Mouse (Mus musculus) lung, embryonic 16.5 days (tissue): ENCODE data around the gene F11r. TPM values are rescaled to one million over a fixed set of nuclear protein-coding genes. Genes with fewer than 3 reads are reported as not detected.

Experiments used
- ATAC-seq: fragments of 200-750 bp; cut with Nextera tagmentation; 2 replicates; pipeline ENCODE4 v1.8.0; 2017; ENCODE audit warnings: low read depth, mild to moderate bottlenecking, moderate library complexity
- H3K27ac ChIP-seq: fragments of 300-500 bp; sonication (generic); 2 replicates; pipeline ENCODE4 v1.5.1; 2014; ENCODE audit warnings: mild to moderate bottlenecking, control low read depth, low read length
- H3K27me3 ChIP-seq: fragments of 300-500 bp; sonication (generic); 2 replicates; pipeline ENCODE4 v1.6.1; 2014; ENCODE audit warnings: low read depth, low read length, mixed read lengths; ENCODE audit not compliant: control insufficient read depth, insufficient read depth
- H3K36me3 ChIP-seq: fragments of 300-500 bp; sonication (generic); 2 replicates; pipeline ENCODE4 v1.6.1; 2014; ENCODE audit warnings: low read length; ENCODE audit not compliant: control insufficient read depth, insufficient read depth
- H3K4me1 ChIP-seq: fragments of 300-500 bp; sonication (generic); replicated peaks from 2 replicates; pipeline ENCODE4 v1.6.1; 2014; ENCODE audit warnings: low read length, mixed read lengths; ENCODE audit not compliant: control insufficient read depth, insufficient read depth
- H3K4me2 ChIP-seq: fragments of 300-500 bp; sonication (generic); 2 replicates; pipeline ENCODE4 v1.6.1; 2014; ENCODE audit warnings: low read depth, low read length, control low read depth
- H3K4me3 ChIP-seq: fragments of 300-500 bp; sonication (generic); 2 replicates; pipeline ENCODE4 v1.5.1; 2014; ENCODE audit warnings: mild to moderate bottlenecking, low read length, control low read depth
- H3K9ac ChIP-seq: fragments of 300-500 bp; sonication (generic); 2 replicates; pipeline ENCODE4 v1.6.1; 2014; ENCODE audit warnings: low read length, control low read depth
- H3K9me3 ChIP-seq: fragments of 300-500 bp; sonication (generic); 2 replicates; pipeline ENCODE4 v1.6.1; 2016; ENCODE audit warnings: low read length; ENCODE audit not compliant: control insufficient read depth
- WGBS: fragments of 180-500 bp; shearing (Covaris S2); extraction: QIAGEN DNeasy Blood & Tissue Kit; methylation state at CpG from one replicate; pipeline ENCODE4 v1.1.7; 2014; 5-methylcytosine and 5-hydroxymethylcytosine counted together
- polyA plus RNA-seq: library from polyadenylated mRNA; unstranded; fragments of >200 nt; fragmentation: Nextera tagmentation; extraction: Ambion mirVana; gene quantifications from 2 replicates; pipeline ENCODE4 v1.2.1, GENCODE M21; 2015

Gene F11r
- polyA plus RNA-seq, 1 experiment from 2014 or later: 134 TPM

GRCm38 (mm10) chr1:171501636-171502080 is 64.3 kb downstream of the F11r start:
- Histone ChIP-seq H3K27ac (peak overlapping the region; percentile 78), H3K4me2 (peak overlapping the region; percentile 46), H3K27me3 (no peaks in the 10 kb centered on the region), H3K4me3 (peak overlapping the region; percentile 23; the same call in 1 of the 2 replicates), H3K36me3 (no peaks in the 10 kb centered on the region), H3K9me3 (0 out of 2 replicates have a peak, but pooled peaks cover 4% of the 10 kb centered on the region), H3K9ac (peak overlapping the region; percentile 54; the same call in 1 of the 2 replicates), H3K4me1 (peaks cover 5% of the 10 kb centered on the region; the same call in 1 of the 2 replicates)
- ATAC-seq: no peak
- 4% methylated on average over 5 of the region's 5 CpGs for WGBS

GRCm38 (mm10) chr1:171502388-171503249 is 65.3 kb downstream of the F11r start:
- WGBS: under 1% methylated on average over 14 of the region's 14 CpGs
- Histone ChIP-seq H3K36me3 (no peaks in the 10 kb centered on the region), H3K27me3 (no peaks in the 10 kb centered on the region), H3K9ac (peak overlapping the region; percentile 35; the same call in 1 of the 2 replicates), H3K9me3 (no peaks in the 10 kb centered on the region), H3K4me2 (peak overlapping the region; percentile 46), H3K27ac (peak overlapping the region; percentile 96), H3K4me3 (peak overlapping the region; percentile 20), H3K4me1 (peaks cover 5% of the 10 kb centered on the region; the same call in 1 of the 2 replicates)
- peak; percentile 84 for ATAC-seq

DNA sequence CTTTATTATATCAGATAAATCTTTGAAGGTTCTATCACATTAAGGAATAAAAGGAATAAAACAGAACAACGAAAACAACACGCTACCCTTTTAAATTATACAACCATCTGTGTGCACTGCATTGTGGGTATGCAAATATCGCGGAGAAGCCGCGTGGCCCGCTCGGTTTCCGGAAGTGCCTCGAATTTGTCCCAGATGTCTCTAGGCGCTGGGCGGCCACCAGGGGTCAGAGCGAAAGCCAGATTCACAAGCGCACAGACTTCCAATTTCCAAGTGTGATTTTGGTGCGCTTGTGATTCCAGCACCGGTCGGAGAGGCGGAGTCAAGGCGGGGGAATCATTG is 65.9 kb downstream of the F11r start, which contains the start of gene Alyref2:
Gene Alyref2, plus strand, starts transcription at position 229 of the 342 bp plus-strand sequence.
- WGBS: under 1% methylated on average over 19 of the region's 19 CpGs
- no peaks in the 10 kb centered on the region for H3K27me3 ChIP-seq
- H3K4me3 ChIP-seq: peak within 1 kb of the TSS; percentile 77
- no peaks in the 10 kb centered on the region for H3K9me3 ChIP-seq
- H3K9ac ChIP-seq: peak within 1 kb of the TSS; percentile 86
- peak; percentile 91 for ATAC-seq
- H3K27ac ChIP-seq: peak within 1 kb of the TSS; percentile 96
- H3K4me1 ChIP-seq: peaks cover 5% of the 10 kb centered on the region; the same call in 1 of the 2 replicates
- no peaks in the 10 kb centered on the region for H3K36me3 ChIP-seq
- peak within 1 kb of the TSS; percentile 85 for H3K4me2 ChIP-seq

DNA sequence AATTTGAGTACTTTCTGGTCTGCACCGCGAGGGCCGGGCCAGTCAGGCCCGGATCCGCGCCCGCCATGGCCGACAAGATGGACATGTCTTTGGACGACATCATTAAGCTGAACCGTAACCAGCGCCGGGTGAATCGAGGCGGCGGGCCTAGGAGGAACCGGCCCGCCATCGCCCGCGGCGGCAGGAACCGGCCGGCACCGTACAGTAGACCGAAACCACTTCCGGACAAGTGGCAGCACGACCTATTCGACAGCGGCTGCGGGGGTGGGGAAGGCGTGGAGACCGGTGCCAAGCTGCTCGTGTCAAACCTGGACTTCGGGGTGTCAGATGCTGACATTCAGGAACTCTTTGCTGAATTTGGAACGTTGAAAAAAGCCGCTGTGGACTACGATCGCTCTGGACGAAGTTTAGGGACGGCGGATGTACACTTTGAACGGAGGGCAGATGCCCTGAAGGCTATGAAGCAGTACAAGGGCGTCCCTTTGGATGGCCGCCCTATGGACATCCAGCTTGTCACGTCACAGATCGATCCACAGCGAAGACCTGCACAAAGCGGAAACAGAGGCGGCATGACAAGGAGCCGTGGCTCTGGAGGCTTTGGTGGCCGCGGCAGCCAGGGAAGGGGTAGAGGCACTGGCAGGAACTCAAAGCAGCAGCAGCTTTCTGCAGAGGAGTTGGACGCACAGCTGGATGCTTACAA is 66.4 kb downstream of the F11r start:
- no peaks in the 10 kb centered on the region for H3K27me3 ChIP-seq
- peak overlapping the region; percentile 96 for H3K27ac ChIP-seq
- H3K4me2 ChIP-seq: peak overlapping the region; percentile 85
- no peaks in the 10 kb centered on the region for H3K36me3 ChIP-seq
- ATAC-seq: peak; percentile 67
- H3K4me3 ChIP-seq: peak overlapping the region; percentile 77
- peaks cover 5% of the 10 kb centered on the region; the same call in 1 of the 2 replicates for H3K4me1 ChIP-seq
- under 1% methylated on average over 53 of the region's 53 CpGs for WGBS
- peak overlapping the region; percentile 86 for H3K9ac ChIP-seq
- no peaks in the 10 kb centered on the region for H3K9me3 ChIP-seq

- H3K4me3 ChIP-seq: no peak overlapping the region
- ATAC-seq: no peak
- H3K9me3 ChIP-seq: no peaks in the 10 kb centered on the region
- peaks cover 5% of the 10 kb centered on the region; the same call in 1 of the 2 replicates for H3K4me1 ChIP-seq
- no peak overlapping the region for H3K27ac ChIP-seq
- 73% methylated on average over 4 of the region's 4 CpGs for WGBS
- H3K36me3 ChIP-seq: no peaks in the 10 kb centered on the region
- peak overlapping the region; percentile 40 for H3K9ac ChIP-seq
- H3K27me3 ChIP-seq: no peaks in the 10 kb centered on the region
- peak overlapping the region; percentile 42 for H3K4me2 ChIP-seq
Observed at GRCm38 (mm10) chr1:171504586-171504985, 67.3 kb downstream of the F11r start.

DNA sequence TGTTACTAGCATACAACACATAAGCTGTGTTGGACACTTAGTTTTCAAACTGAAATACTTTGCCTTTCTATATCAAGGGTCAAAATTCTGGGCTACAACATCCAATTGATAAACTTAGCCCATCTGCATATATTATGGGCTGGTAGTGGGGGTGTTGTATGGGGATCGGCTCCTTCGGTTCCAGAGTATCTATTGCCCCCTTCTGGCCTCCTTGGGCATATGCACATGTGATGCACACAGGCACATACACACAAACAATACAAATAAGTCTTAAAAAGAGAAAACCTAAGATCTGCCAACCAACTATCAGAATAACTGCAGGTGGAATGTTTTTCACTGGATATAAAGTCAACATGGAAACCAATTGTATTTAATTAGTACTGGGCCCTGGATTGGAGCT is 75.9 kb downstream of the F11r start:
- Histone ChIP-seq H3K4me1 (no peaks in the 10 kb centered on the region), H3K9ac (no peak overlapping the region), H3K4me2 (no peak overlapping the region), H3K4me3 (no peak overlapping the region), H3K9me3 (no peaks in the 10 kb centered on the region), H3K27me3 (no peaks in the 10 kb centered on the region), H3K27ac (no peak overlapping the region), H3K36me3 (no peaks in the 10 kb centered on the region)
- WGBS: 90% methylated on average over 2 of the region's 2 CpGs
- no peak for ATAC-seq

DNA sequence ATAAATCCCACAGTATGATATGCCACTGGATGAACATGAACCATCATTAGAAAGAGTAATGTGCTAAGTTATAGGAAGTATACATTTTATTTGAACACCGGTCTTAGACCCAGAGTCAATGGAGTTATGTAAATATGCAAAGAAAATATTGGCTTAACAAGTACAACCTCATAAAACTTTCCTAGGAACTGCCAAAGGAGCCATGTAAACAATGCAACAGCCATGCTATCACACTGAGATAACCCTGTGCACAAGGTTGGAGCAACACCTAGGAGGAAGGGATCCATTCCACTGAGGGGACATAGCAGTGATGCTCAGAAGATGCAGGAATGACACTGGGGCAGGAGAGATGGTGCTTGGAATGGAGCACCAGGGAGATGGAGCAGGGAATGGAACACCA is 76.4 kb downstream of the F11r start:
- Histone ChIP-seq H3K4me3 (no peak overlapping the region), H3K27me3 (no peaks in the 10 kb centered on the region), H3K36me3 (no peaks in the 10 kb centered on the region), H3K27ac (no peak overlapping the region), H3K4me1 (no peaks in the 10 kb centered on the region), H3K9me3 (no peaks in the 10 kb centered on the region), H3K4me2 (no peak overlapping the region), H3K9ac (no peak overlapping the region)
- ATAC-seq: no peak
- 57% methylated on average over 1 of the region's 1 CpGs for WGBS
